Mouse (Mus musculus): ENCODE measurements around the gene Peg3. TPM values are rescaled to one million over a fixed set of nuclear protein-coding genes. Genes with fewer than 3 reads are reported as not detected.

Peg3 gene
- total and polyA plus RNA-seq, 3 experiments: not detected

DNA sequence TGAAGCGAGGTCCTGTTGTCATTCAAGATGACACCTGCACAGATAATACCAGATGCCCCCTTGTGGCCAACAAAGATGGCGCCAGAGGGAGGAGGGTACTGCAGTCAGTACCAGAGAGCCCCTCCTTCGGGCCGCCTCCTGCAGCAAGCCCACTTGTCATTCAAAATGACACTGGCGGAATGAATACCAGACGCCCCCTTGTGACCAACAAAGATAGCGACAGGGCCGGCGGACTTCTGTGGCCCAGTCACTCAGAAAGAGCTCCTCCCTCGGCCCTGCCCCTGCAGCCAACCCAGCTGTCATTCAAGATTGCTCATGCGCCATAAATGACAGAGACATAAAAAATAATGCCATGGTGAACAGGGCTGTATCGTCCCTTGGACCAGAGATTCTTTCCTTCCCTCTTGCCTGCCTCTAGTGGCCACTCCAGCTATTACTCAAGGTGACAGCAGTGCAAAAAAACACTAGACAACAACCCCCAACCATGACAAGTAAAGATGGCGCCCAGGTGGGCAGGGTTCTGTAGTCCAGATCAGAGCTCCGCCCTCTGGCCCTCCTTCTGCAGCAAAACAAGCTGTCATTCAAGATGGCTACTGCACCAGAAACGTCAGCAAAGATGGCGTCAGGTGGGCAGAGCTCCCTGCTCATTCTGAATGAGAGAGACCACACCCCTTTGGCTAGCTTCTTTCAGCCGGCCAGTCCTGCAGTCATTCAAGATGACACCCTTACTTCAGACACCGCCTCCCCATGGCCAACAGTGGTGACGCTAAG lies 2.7 kb downstream of the Peg3 start:
- no peaks in the 10 kb centered on the region for H3K36me3 ChIP-seq (ENCODE audit: control insufficient read depth in 1 of 2, insufficient read depth in 2 of 2, low read length in 2 of 2)
- no peaks in the 10 kb centered on the region for H3K9me3 ChIP-seq (replicated peaks; ENCODE audit: insufficient read depth, low read length)
- peak; percentile 2 for DNase-seq (ENCODE audit: low read depth, low spot score)
- no peak overlapping the region for H3K27ac ChIP-seq (ENCODE audit: control insufficient read depth, low read depth, low read length)
- no peak overlapping the region for H3K4me3 ChIP-seq (ENCODE audit: control insufficient read depth in 1 of 2, insufficient read depth in 1 of 2, low read depth in 2 of 2, low read length in 2 of 2)
- no peaks in the 10 kb centered on the region for H3K4me1 ChIP-seq (ENCODE audit: control insufficient read depth in 1 of 2, insufficient read depth in 2 of 2, low read length in 2 of 2)
- no peak overlapping the region for H3K9ac ChIP-seq (ENCODE audit: control insufficient read depth, low read depth, low read length, poor library complexity, severe bottlenecking)
- TF ChIP-seq ZMIZ1 (IDR thresholded peaks at IDR 0.05; ENCODE audit: low read depth, low read length): no peak
- TF ChIP-seq JUND (IDR thresholded peaks at IDR 0.05; ENCODE audit: low read depth, low read length): no peak
- TF ChIP-seq CHD2 (IDR thresholded peaks at IDR 0.05; ENCODE audit: low read length): no peak
- TF ChIP-seq KAT2A (conservative IDR thresholded peaks at IDR 0.05; ENCODE audit: low read depth, low read length): no peak
- H3K79me2 ChIP-seq (ENCODE audit: control insufficient read depth, insufficient read depth, low read length, poor library complexity): no peaks in the 10 kb centered on the region
- H3K27me3 ChIP-seq (ENCODE audit: control insufficient read depth in 1 of 2, insufficient read depth in 2 of 2, low read length in 2 of 2): no peaks in the 10 kb centered on the region

DNA sequence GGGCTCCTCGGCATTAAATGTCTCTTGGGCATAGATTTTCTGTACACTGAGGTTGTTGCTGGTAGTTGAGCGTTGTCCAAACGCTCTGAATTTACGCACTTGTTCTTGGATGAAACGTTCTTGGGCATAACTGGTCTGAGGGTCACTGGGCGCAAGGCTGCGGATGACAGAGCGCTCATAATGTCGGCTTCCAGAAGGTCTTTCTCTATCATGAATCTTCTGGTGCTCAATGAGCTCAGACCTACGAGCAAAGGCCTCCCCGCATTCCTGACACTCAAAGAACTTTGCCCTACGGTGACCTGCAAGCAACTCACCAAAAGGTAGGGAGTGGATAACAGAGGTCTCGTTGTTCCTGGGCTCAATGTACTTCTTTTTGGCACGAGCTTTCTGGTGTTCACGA lies 20.8 kb downstream of the Peg3 start:
- Histone ChIP-seq H3K9ac (ENCODE audit: control insufficient read depth, low read depth, low read length, poor library complexity, severe bottlenecking) (no peak overlapping the region), H3K4me1 (ENCODE audit: control insufficient read depth in 1 of 2, insufficient read depth in 2 of 2, low read length in 2 of 2) (no peaks in the 10 kb centered on the region), H3K4me3 (ENCODE audit: control insufficient read depth in 1 of 2, insufficient read depth in 1 of 2, low read depth in 2 of 2, low read length in 2 of 2) (no peak overlapping the region), H3K27ac (ENCODE audit: control insufficient read depth, low read depth, low read length) (no peak overlapping the region), H3K36me3 (ENCODE audit: control insufficient read depth in 1 of 2, insufficient read depth in 2 of 2, low read length in 2 of 2) (no peaks in the 10 kb centered on the region), H3K9me3 (replicated peaks; ENCODE audit: insufficient read depth, low read length) (no peaks in the 10 kb centered on the region), H3K27me3 (ENCODE audit: control insufficient read depth in 1 of 2, insufficient read depth in 2 of 2, low read length in 2 of 2) (no peaks in the 10 kb centered on the region; a peak in 1 of 4 replicates), H3K79me2 (ENCODE audit: control insufficient read depth, insufficient read depth, low read length, poor library complexity) (no peaks in the 10 kb centered on the region)
- DNase-seq (ENCODE audit: low read depth, low spot score): no peak
- no peak for TF ChIP-seq ZMIZ1 (IDR thresholded peaks at IDR 0.05; ENCODE audit: low read depth, low read length)
- TF ChIP-seq NELFE (IDR thresholded peaks at IDR 0.05; ENCODE audit: low read depth, low read length): no peak
- TF ChIP-seq MAZ (IDR thresholded peaks at IDR 0.05; ENCODE audit: low read depth, low read length): no peak
- no peak for TF ChIP-seq NRF1 (IDR thresholded peaks at IDR 0.05; ENCODE audit: insufficient read depth, low read depth, low read length, poor library complexity, severe bottlenecking)
- no peak for TF ChIP-seq ZKSCAN1 (IDR thresholded peaks at IDR 0.05; ENCODE audit: low read depth, low read length)
- no peak for TF ChIP-seq POLR2AphosphoS5 (IDR thresholded peaks at IDR 0.05; ENCODE audit: borderline replicate concordance, low read depth, low read length)
- TF ChIP-seq ZC3H11A (IDR thresholded peaks at IDR 0.05; ENCODE audit: low read depth, low read length): no peak
- no peak for TF ChIP-seq POLR2A (IDR thresholded peaks at IDR 0.05; ENCODE audit: control insufficient read depth in 1 of 2, insufficient read depth in 1 of 2, low read depth in 1 of 2, low read length in 2 of 2, poor library complexity in 1 of 2)
- no peak for TF ChIP-seq MYB (IDR thresholded peaks at IDR 0.05; ENCODE audit: low read depth, low read length)
- no peak for TF ChIP-seq ELF1 (IDR thresholded peaks at IDR 0.05; ENCODE audit: low read depth, low read length)
- TF ChIP-seq MXI1 (IDR thresholded peaks at IDR 0.05; ENCODE audit: low read depth, low read length): no peak
- TF ChIP-seq RCOR1 (IDR thresholded peaks at IDR 0.05; ENCODE audit: low read depth, low read length): no peak
- TF ChIP-seq USF1 (IDR thresholded peaks at IDR 0.05; ENCODE audit: low read depth, low read length): no peak
- no peak for TF ChIP-seq GABPA (IDR thresholded peaks at IDR 0.05; ENCODE audit: low read depth, low read length)
- TF ChIP-seq CHD1 (IDR thresholded peaks at IDR 0.05; ENCODE audit: low read depth, low read length): no peak
- no peak for TF ChIP-seq MAFK (IDR thresholded peaks at IDR 0.05; ENCODE audit: borderline replicate concordance, low read depth, low read length)
- TF ChIP-seq TBP (IDR thresholded peaks at IDR 0.05; ENCODE audit: low read depth, low read length): no peak
- TF ChIP-seq BHLHE40 (IDR thresholded peaks at IDR 0.05; ENCODE audit: borderline replicate concordance, low read depth, low read length): no peak

All from MEL (cell line).